ENCODE assay signal across 8 mouse cellular contexts in genomic region chr7:19589917-19590316, GRCm38 (mm10). TPM values are rescaled to one million over a fixed set of nuclear protein-coding genes. Genes with fewer than 3 reads are reported as not detected.
DNase-seq lines count a peak whose midpoint lies in the region; ATAC-seq and TF ChIP-seq lines count a peak whose summit lies in the region.

No protein-coding gene starts in this region.

- H3K4me1 ChIP-seq in forebrain, postnatal 0 days (ENCODE audit: insufficient read depth), result no peaks in the 10 kb centered on the region
- H3K4me1 ChIP-seq in hindbrain, embryonic 16.5 days (ENCODE audit: control insufficient read depth, insufficient read depth, low read depth, low read length), result no peaks in the 10 kb centered on the region

- H3K36me3 ChIP-seq in forebrain, postnatal 0 days (ENCODE audit: insufficient read depth), result peaks cover 83% of the 10 kb centered on the region
- peaks cover 64% of the 10 kb centered on the region for H3K36me3 ChIP-seq in hindbrain, embryonic 16.5 days (ENCODE audit: control insufficient read depth, insufficient read depth, low read length)

- H3K4me2 ChIP-seq in forebrain, postnatal 0 days (ENCODE audit: low read depth), result no peak overlapping the region
- H3K4me2 ChIP-seq in hindbrain, embryonic 16.5 days (ENCODE audit: low read length), result no peak overlapping the region

- no peaks in the 10 kb centered on the region for H3K9me3 ChIP-seq in forebrain, postnatal 0 days (ENCODE audit: low read length)
- H3K9me3 ChIP-seq in hindbrain, embryonic 16.5 days (ENCODE audit: control insufficient read depth, low read length), result no peaks in the 10 kb centered on the region

- H3K27ac ChIP-seq in forebrain, postnatal 0 days (ENCODE audit: low read depth, low read length), result no peak overlapping the region
- no peak overlapping the region for H3K27ac ChIP-seq in hindbrain, embryonic 16.5 days (ENCODE audit: low read depth, low read length)

- H3K4me3 ChIP-seq in forebrain, postnatal 0 days (ENCODE audit: low read depth, low read length), result no peak overlapping the region
- H3K4me3 ChIP-seq in hindbrain, embryonic 16.5 days (ENCODE audit: low read length), result no peak overlapping the region

- peak; percentile 85 for ATAC-seq in forebrain, postnatal 0 days
- ATAC-seq in hindbrain, embryonic 16.5 days, result peak; percentile 71

- no peaks in the 10 kb centered on the region for H3K27me3 ChIP-seq in forebrain, postnatal 0 days (ENCODE audit: insufficient read depth, low read length)
- H3K27me3 ChIP-seq in hindbrain, embryonic 16.5 days (replicated peaks; ENCODE audit: control insufficient read depth, insufficient read depth, low read length), result no peaks in the 10 kb centered on the region

- H3K9ac ChIP-seq in forebrain, postnatal 0 days, result no peak overlapping the region
- no peak overlapping the region for H3K9ac ChIP-seq in hindbrain, embryonic 16.5 days (ENCODE audit: low read depth, low read length)

- DNase-seq in T-cell, adult 2 months (ENCODE audit: low spot score), result peak; percentile 77
- peak; percentile 86 to 88 for DNase-seq in cerebellum, adult 18-20 months
- DNase-seq in forebrain, postnatal 0 days, result peak; percentile 81
- peak; percentile 43 to 77 for DNase-seq in layer of hippocampus, postnatal 25 days (ENCODE audit: extremely low spot score in 1 of 2, low spot score in 1 of 2)
- DNase-seq in lung, postnatal 25 days (ENCODE audit: low spot score), result peak; percentile 80
- peak; percentile 78 to 83 for DNase-seq in right cerebral cortex, postnatal 10 days (ENCODE audit: low spot score in 2 of 2)
- DNase-seq in yolk sac, embryonic 10.5 days (ENCODE audit: low spot score), result peak; percentile 59

- TF ChIP-seq CTCF in forebrain, postnatal 0 days (IDR thresholded peaks at IDR 0.05; ENCODE audit: low read depth), result peak; percentile 91

- 47% methylated on average over 3 of the region's 3 CpGs for WGBS in forebrain, postnatal 0 days
- 59% methylated on average over 3 of the region's 3 CpGs for WGBS in hindbrain, embryonic 16.5 days

RNA-seq across cellular contexts. Expression of gene Gemin7, which starts 12.5 kb away (rescaled TPM):
- 38.2 and 56.4 TPM in 2 replicates for total RNA-seq in forebrain, postnatal 0 days (2014; rRNA removed)
- polyA plus RNA-seq in forebrain, postnatal 0 days (2015; fragmentation: Nextera tagmentation; extraction: Ambion mirVana), result 145 and 148 TPM in 2 replicates
- 147 and 162 TPM in 2 replicates for polyA plus RNA-seq in hindbrain, embryonic 16.5 days (2015; fragmentation: Nextera tagmentation; extraction: Ambion mirVana)
- 10 to 100 TPM; 38.0 to 40.7 TPM for total RNA-seq in layer of hippocampus, postnatal 25 days (2021)

RNA-seq across cellular contexts. Expression of gene Zfp296, which starts 12.8 kb away (rescaled TPM):
- 0.31 and 1.2 TPM in 2 replicates for total RNA-seq in forebrain, postnatal 0 days (2014; rRNA removed)
- 0.09 and 0.16 TPM in 2 replicates for polyA plus RNA-seq in forebrain, postnatal 0 days (2015; fragmentation: Nextera tagmentation; extraction: Ambion mirVana)
- 0.20 and 0.46 TPM in 2 replicates for polyA plus RNA-seq in hindbrain, embryonic 16.5 days (2015; fragmentation: Nextera tagmentation; extraction: Ambion mirVana)
- 1 to 10 TPM in 1 of 2 experiments, under 1 TPM in 1; 0.30 to 1.0 TPM for total RNA-seq in layer of hippocampus, postnatal 25 days (2021)

RNA-seq across cellular contexts. Expression of gene Clasrp, which starts 14.4 kb away (rescaled TPM):
- 56.0 and 89.0 TPM in 2 replicates for total RNA-seq in forebrain, postnatal 0 days (2014; rRNA removed)
- polyA plus RNA-seq in forebrain, postnatal 0 days (2015; fragmentation: Nextera tagmentation; extraction: Ambion mirVana), result 50.1 and 56.8 TPM in 2 replicates
- 54.1 and 54.4 TPM in 2 replicates for polyA plus RNA-seq in hindbrain, embryonic 16.5 days (2015; fragmentation: Nextera tagmentation; extraction: Ambion mirVana)
- total RNA-seq in layer of hippocampus, postnatal 25 days (2021), result 10 to 100 TPM; 70.6 to 94.5 TPM

RNA-seq across cellular contexts. Expression of gene Ppp1r37, which starts 27.0 kb away (rescaled TPM):
- 86.4 and 87.8 TPM in 2 replicates for total RNA-seq in forebrain, postnatal 0 days (2014; rRNA removed)
- polyA plus RNA-seq in forebrain, postnatal 0 days (2015; fragmentation: Nextera tagmentation; extraction: Ambion mirVana), result 23.4 and 27.2 TPM in 2 replicates
- 37.7 and 38.3 TPM in 2 replicates for polyA plus RNA-seq in hindbrain, embryonic 16.5 days (2015; fragmentation: Nextera tagmentation; extraction: Ambion mirVana)
- total RNA-seq in layer of hippocampus, postnatal 25 days (2021), result 100 to 1,000 TPM; 103 to 112 TPM

RNA-seq across cellular contexts. Expression of gene Relb, which starts 39.3 kb away (rescaled TPM):
- 6.5 and 6.9 TPM in 2 replicates for total RNA-seq in forebrain, postnatal 0 days (2014; rRNA removed)
- 4.5 and 5.4 TPM in 2 replicates for polyA plus RNA-seq in forebrain, postnatal 0 days (2015; fragmentation: Nextera tagmentation; extraction: Ambion mirVana)
- polyA plus RNA-seq in hindbrain, embryonic 16.5 days (2015; fragmentation: Nextera tagmentation; extraction: Ambion mirVana), result 6.7 and 6.9 TPM in 2 replicates
- total RNA-seq in layer of hippocampus, postnatal 25 days (2021), result 10 to 100 TPM in 1 of 2 experiments, 1 to 10 TPM in 1; 9.4 to 10.4 TPM
